ENCODE assay signal across 9 mouse cellular contexts in genomic region chr6:115971273-115972060, GRCm38 (mm10). TPM values are rescaled to one million over a fixed set of nuclear protein-coding genes. Genes with fewer than 3 reads are reported as not detected.
DNase-seq lines count a peak whose midpoint lies in the region; ATAC-seq lines count a peak whose summit lies in the region.
"Had no signal": no experiment of that assay in that cellular context is flagged by ENCODE, and none has a peak within 500 bp of the region (broad histone marks: within the 10 kb centered on the region; RNA-seq: fewer than 3 reads in every experiment).

No protein-coding gene starts in this region.

- H3K9me3 ChIP-seq in heart, embryonic 13.5 days = no peaks in the 10 kb centered on the region
- H3K9me3 ChIP-seq in forebrain, embryonic 14.5 days (replicated peaks; ENCODE audit: control insufficient read depth, low read length) = no peaks in the 10 kb centered on the region

- H3K4me1 ChIP-seq in heart, embryonic 13.5 days = peaks cover 49% of the 10 kb centered on the region
- peaks cover 14% of the 10 kb centered on the region for H3K4me1 ChIP-seq in forebrain, embryonic 14.5 days (ENCODE audit: control insufficient read depth, insufficient read depth, low read length)

- no peak overlapping the region for H3K4me2 ChIP-seq in heart, embryonic 13.5 days
- no peak overlapping the region for H3K4me2 ChIP-seq in forebrain, embryonic 14.5 days (ENCODE audit: low read length)

- WGBS in heart, embryonic 13.5 days = 35% methylated on average over 13 of the region's 13 CpGs
- 45% methylated on average over 13 of the region's 13 CpGs for WGBS in forebrain, embryonic 14.5 days

- H3K36me3 ChIP-seq in heart, embryonic 13.5 days = peaks cover 58% of the 10 kb centered on the region
- H3K36me3 ChIP-seq in forebrain, embryonic 14.5 days (ENCODE audit: control insufficient read depth, insufficient read depth, low read length) = 0 out of 2 replicates have a peak, but pooled peaks cover 2% of the 10 kb centered on the region

- no peak for ATAC-seq in heart, embryonic 13.5 days (ENCODE audit: extremely low read depth, insufficient number of reproducible peaks, low FRiP score, low TSS enrichment)
- peak; percentile 82 for ATAC-seq in forebrain, embryonic 14.5 days

- H3K27ac ChIP-seq in heart, embryonic 13.5 days (replicated peaks) = peak overlapping the region; percentile 51
- peak overlapping the region; percentile 50 for H3K27ac ChIP-seq in forebrain, embryonic 14.5 days (ENCODE audit: low read depth, low read length)

- no peaks in the 10 kb centered on the region for H3K27me3 ChIP-seq in heart, embryonic 13.5 days (replicated peaks)
- H3K27me3 ChIP-seq in forebrain, embryonic 14.5 days (replicated peaks; ENCODE audit: control insufficient read depth, insufficient read depth, low read length) = no peaks in the 10 kb centered on the region

- H3K4me3 ChIP-seq in heart, embryonic 13.5 days = no peak overlapping the region
- H3K4me3 ChIP-seq in forebrain, embryonic 14.5 days (ENCODE audit: low read depth, low read length) = no peak overlapping the region

- peak overlapping the region; percentile 34; the same call in 1 of the 2 replicates for H3K9ac ChIP-seq in heart, embryonic 13.5 days
- H3K9ac ChIP-seq in forebrain, embryonic 14.5 days (ENCODE audit: low read length) = no peak overlapping the region

- no peak for DNase-seq in heart, postnatal 4 days
- DNase-seq in T-cell, adult 2 months (ENCODE audit: low spot score) = peak; percentile 18
- peak; percentile 72 for DNase-seq in forebrain, embryonic 14.5 days (ENCODE audit: low spot score)
- peak; percentile 52 for DNase-seq in lung, postnatal 14 days
- DNase-seq in right cerebral cortex, adult 2 months (ENCODE audit: low spot score in 2 of 2) = no peak
- DNase-seq in spleen, adult 18-20 months = no peak
- no peak for DNase-seq in frontal cortex, postnatal 36 days (ENCODE audit: low spot score in 2 of 2)
- DNase-seq: cerebellum, adult 11 months had no signal

RNA-seq across cellular contexts. Expression of gene Plxnd1, which starts 23.3 kb away (rescaled TPM):
- polyA plus RNA-seq in heart, embryonic 13.5 days (2015; fragmentation: Nextera tagmentation; extraction: Ambion mirVana) = 39.6 and 43.5 TPM in 2 replicates
- 100 to 1,000 TPM; 191 to 208 TPM for total RNA-seq in heart, postnatal 4 days (2021)
- polyA plus RNA-seq in forebrain, embryonic 14.5 days (2014; fragmentation: Nextera tagmentation; extraction: Ambion mirVana) = 15.3 and 19.6 TPM in 2 replicates

RNA-seq across cellular contexts. Expression of gene H1foo, which starts 26.7 kb away (rescaled TPM):
- not detected in 2 replicates for polyA plus RNA-seq in heart, embryonic 13.5 days (2015; fragmentation: Nextera tagmentation; extraction: Ambion mirVana)
- not detected for total RNA-seq in heart, postnatal 4 days (2021)
- not detected in 2 replicates for polyA plus RNA-seq in forebrain, embryonic 14.5 days (2014; fragmentation: Nextera tagmentation; extraction: Ambion mirVana)

RNA-seq across cellular contexts. Expression of gene Rho, which starts 39.9 kb away (rescaled TPM):
- 0.08 TPM in 1 of 2 replicates, not detected in the other for polyA plus RNA-seq in heart, embryonic 13.5 days (2015; fragmentation: Nextera tagmentation; extraction: Ambion mirVana)
- under 1 TPM; 0.24 to 0.34 TPM for total RNA-seq in heart, postnatal 4 days (2021)
- 0.19 and 0.30 TPM in 2 replicates for polyA plus RNA-seq in forebrain, embryonic 14.5 days (2014; fragmentation: Nextera tagmentation; extraction: Ambion mirVana)

Comparison
In these comparisons a context has a peak if more than half of its experiments do, and no peak if none do; other contexts are left out.
1. DNase-seq: peak in T-cell, adult 2 months (single experiment), forebrain, embryonic 14.5 days (single experiment) and lung, postnatal 14 days (single experiment); none in heart, postnatal 4 days (single experiment), right cerebral cortex, adult 2 months (0 of 2), spleen, adult 18-20 months (0 of 2) and frontal cortex, postnatal 36 days (0 of 2).